Mouse (Mus musculus) layer of hippocampus, postnatal 25 days (tissue): ENCODE measurements around the gene Ldb2. TPM values are rescaled to one million over a fixed set of nuclear protein-coding genes. Genes with fewer than 3 reads are reported as not detected.

Source experiments
- DNase-seq, 2 experiments: peaks; one replicate each; pipeline ENCODE4 v3.0.0; 2022; ENCODE audit warnings: mixed read lengths in 2 of 2, low spot score in 1 of 2; ENCODE audit errors: extremely low spot score in 1 of 2
- total RNA-seq, 2 experiments: library from RNA; stranded (reverse); gene quantifications; 2 replicates each; pipeline ENCODE4 v1.2.3; 2021

Gene Ldb2
- total RNA-seq, 2 experiments from 2014 or later, result 37.6 to 46.3 TPM

GRCm38 (mm10) chr5:44476356-44476755 is 323.1 kb downstream of the Ldb2 start:
- DNase-seq, result no peak

DNA sequence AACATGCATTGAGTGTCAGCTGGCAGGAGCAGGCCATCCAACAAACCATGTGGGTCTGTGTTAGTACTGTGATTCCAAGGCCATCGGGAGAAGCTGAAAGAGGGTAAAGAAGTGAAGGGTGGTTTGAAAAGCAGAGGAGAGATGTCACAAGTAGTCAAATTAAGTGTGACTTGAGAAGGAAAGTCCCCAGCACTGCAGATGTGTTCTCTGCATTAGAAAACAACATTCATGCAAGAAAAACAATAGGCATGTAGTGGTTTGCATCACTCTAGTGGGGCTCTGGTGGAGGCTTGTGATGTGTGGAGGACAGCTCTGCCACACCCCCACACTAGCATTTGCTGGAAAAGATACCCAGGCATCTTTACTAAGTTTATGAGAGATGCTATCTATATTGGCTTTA is 323.9 kb downstream of the Ldb2 start:
- no peak for DNase-seq

DNA sequence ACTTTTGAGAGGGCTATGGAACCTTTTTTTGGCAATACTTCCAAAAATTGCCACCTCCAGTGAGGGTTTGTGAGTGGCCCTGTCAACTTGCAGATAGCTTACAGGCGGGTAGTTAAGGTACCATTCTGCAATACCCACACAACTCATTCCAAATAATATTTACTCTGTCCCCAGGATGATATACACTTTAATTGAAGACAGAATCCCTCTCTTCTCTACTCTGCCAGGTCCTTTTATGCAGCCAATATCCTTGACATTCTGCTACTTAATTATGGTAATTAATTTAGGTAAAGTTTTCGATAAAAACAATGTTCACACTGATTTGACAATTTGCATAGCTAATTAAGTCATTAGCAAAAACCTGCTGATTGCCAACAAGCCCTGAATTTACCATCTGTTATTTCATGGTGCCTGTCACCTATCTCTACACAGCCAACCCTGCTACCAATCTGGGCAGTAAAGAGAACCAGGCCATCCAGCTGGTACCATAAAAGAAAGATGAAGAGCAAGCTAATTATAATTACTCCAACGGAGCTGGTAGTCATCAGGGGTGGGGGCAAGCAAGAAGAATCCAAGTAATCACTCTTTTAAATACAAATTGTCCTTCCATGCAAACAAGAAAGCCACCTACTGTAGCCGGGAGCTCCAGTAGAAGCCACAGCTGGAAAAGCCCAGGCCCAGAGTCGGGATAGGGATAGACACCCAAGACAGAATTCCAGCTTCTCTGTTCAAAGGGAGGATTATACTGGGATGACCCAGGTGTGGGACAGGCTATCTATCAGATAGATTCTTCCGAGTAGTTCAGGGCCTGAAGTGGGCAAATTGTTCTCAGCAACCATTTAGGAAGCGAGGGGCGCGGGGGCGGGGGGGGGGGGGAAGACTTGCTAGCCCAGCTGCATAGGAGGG is 325.4 kb downstream of the Ldb2 start:
- DNase-seq, result no peak

DNA sequence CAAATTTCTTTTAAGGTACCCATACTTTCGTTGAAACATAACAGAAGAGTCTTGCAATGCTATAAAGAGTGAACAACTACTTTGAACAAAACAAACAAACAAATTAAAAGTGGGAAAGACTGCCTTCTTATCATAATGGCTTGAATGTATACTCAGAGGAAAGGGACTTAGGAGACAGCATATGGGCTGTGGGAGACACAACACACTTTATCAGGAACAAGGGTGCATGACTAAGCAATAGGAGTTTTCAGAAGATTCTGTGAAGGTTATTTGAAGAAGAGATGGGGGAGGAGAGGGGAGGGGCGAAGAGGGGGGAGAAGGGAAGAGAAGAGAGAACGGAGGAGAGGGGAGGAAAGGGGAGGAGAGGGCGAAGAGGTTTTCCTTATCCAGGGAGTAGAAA is 334.2 kb downstream of the Ldb2 start:
- no peak for DNase-seq
